Mouse (Mus musculus): ENCODE measurements around the gene Znrf1.

Znrf1 gene

GRCm38 (mm10) chr8:111570432-111570831 is 34.5 kb downstream of the Znrf1 start:
- peak; percentile 72 for DNase-seq

GRCm38 (mm10) chr8:111571661-111572060 is 35.8 kb downstream of the Znrf1 start:
- no peak for DNase-seq

- no peak for DNase-seq
Observed at GRCm38 (mm10) chr8:111572431-111572830, 36.5 kb downstream of the Znrf1 start.

- DNase-seq = peak; percentile 42
Observed at GRCm38 (mm10) chr8:111573583-111573982, 37.7 kb downstream of the Znrf1 start.

- peak; percentile 15 for DNase-seq
Observed at GRCm38 (mm10) chr8:111574016-111574415, 38.1 kb downstream of the Znrf1 start.

DNA sequence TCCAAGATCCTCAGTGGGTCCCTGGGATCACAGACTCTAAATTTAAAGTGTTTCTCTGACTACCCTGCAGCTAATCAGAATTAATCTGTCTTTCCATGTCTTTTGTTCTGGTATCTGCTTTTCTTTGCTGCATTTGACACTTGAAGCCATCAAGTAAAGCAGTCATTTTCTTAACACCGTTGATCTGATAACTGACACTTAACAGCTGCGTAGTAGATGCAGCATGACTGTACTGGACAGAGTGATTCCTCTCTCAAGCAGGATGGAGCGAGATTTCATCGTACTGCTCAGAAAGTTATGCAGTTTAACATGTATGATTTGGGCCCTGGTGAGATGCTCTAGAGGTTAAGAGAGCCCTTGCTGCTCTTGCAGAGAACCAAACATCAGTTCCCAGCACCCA is 39.6 kb downstream of the Znrf1 start:
- DNase-seq = no peak

DNA sequence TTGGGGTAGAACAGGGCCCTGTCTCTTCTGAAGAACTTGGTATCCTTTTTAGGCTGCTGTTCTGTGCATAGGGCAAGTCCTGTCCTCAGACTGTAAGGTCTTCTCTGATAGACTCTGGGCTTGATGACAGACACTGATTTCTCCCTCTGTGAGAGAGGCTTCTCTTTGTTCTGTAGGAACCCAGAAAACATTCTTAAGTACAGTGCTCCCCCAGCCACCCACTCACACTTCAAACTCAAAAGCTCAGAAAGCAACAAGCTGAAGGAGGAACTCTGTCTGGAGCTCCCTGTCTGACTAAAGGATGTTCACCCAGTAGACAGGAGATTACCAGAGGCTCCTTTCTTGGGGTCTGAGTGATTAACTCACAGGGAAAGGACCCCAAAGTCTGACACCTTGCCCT is 40.6 kb downstream of the Znrf1 start:
- DNase-seq = peak; percentile 54

DNA sequence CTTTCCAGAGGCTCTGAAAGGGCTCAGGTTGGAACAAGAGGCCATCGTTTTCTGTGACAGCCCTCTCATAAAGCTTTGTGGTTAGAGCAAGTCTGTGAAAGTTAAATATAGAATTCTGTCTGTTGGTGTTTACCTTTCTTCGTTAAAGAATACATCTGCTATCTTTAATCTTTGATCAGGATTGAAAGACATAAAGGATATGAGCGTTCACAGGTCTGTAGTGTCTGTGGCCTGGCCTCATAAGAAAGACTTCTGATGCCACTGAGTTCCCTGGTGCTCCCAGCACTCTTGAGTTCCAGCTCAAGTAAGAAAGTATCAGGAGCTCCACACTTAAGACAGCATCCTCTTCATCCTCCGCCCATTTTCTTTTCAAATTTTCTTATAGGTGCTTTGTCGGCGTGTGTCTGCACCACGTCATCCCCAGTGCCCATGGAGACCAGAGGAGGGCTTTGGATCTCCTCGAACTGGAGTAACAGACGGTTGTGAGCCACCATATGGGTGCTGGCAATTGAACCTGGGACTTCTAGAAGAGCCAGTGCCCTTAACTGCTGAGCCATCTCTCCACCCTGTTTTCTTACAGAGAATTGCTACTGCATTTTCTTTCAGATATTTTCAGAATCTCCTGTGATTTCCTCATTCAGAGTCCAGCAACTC is 42.1 kb downstream of the Znrf1 start:
- peak; percentile 29 for DNase-seq

DNA sequence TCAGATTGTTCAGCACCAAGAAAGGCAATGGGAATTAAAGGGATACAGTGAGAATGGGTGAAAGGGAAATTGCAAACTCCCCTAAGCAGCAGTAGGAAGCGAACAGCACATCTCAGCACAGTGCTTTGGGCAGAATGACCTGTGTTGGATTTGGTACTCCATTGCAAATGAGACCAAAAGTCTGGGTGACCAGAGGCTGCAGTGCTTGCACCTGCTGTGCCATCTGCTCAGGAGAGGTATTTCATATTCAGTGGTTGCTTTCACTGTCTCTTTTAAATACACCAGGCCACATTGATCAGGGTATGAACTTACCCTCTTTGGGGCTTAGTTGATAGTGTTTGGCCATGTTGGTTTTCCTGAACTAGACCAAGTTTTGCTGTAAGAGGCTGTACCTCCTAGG is 43.4 kb downstream of the Znrf1 start:
- DNase-seq = peak; percentile 16

DNA sequence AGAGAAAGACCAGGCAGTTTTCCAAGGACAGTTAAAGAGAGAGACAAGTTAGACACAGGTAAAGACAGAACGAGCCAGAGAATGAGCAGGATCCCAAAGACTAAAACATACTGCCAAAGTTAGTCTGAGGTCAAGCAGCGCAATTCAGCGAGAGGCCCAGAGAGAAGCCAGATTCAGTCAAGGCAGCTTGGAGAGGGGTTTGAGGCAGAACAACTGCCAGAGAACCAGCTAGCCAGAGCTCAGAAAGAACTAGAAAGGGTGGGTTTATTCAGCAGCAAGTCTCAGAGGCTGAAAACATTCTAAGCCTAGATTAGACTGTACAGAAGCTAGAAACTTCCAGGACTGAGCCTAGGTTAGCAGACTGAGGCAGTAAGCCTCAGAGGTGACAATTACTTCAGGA is 44.4 kb downstream of the Znrf1 start:
- DNase-seq = no peak

DNA sequence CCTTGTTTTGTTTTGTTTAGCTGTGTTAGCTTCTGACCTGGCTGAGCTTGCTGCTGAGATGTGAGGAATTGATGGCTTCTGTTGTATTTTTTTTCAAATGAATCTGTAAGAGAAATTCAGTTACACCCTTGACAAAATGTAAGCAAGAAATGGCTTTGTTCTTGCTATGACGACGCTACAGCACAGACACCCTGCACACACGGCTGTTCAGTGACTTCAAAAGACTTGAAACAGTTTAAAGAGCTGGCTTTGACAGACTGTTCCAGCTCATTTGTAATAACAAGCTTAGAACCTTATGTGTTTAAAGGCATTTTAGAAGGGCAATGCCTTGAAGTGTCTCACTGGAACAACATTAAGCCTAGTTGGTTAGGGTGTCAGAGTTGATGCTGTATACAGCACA is 46.5 kb downstream of the Znrf1 start:
- peak; percentile 57 for DNase-seq

DNA sequence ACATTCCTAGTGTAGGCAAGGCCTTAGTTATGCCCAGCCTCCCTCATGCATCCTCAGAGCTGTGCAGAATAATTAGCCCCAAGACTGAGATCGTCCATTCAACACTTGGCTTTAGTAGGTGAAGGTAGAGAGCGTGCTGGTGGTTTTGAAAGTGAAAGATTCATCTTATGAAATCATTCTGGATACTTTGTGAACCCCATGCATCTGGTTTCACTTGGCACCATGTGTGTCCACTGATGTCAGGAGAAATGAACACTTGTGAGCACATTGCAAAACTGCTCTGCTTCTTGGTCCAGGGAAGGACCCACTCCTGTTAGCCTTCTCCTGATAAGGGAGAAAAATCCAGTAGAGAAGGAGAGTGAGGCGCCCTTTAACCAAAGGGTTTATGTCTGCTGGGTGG is 49.0 kb downstream of the Znrf1 start:
- DNase-seq = no peak

- DNase-seq = no peak
Observed at GRCm38 (mm10) chr8:111587545-111588094, 51.7 kb downstream of the Znrf1 start.

DNA sequence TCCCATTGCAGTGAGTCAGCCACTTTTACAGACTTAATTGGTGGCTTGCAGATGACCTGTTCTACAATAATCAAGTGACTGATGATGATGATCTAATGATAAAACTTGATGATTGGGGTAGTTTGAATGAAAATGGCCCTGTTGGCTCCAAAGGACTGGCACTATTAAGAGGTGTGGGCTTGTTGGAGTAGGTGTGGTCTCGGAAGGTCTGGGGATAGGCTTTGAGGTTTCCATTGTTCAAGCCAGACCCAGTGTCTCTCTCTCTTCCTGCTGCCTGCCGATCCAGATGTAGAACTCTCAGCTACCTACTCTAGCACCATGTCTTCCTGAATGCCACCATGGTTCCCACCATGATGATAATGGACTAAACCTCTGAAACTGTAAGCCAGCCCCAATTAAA is 52.4 kb downstream of the Znrf1 start:
- no peak for DNase-seq

- DNase-seq = no peak
Observed at GRCm38 (mm10) chr8:111590214-111590613, 54.3 kb downstream of the Znrf1 start.

- DNase-seq = no peak
Observed at GRCm38 (mm10) chr8:111591176-111591575, 55.3 kb downstream of the Znrf1 start.

DNA sequence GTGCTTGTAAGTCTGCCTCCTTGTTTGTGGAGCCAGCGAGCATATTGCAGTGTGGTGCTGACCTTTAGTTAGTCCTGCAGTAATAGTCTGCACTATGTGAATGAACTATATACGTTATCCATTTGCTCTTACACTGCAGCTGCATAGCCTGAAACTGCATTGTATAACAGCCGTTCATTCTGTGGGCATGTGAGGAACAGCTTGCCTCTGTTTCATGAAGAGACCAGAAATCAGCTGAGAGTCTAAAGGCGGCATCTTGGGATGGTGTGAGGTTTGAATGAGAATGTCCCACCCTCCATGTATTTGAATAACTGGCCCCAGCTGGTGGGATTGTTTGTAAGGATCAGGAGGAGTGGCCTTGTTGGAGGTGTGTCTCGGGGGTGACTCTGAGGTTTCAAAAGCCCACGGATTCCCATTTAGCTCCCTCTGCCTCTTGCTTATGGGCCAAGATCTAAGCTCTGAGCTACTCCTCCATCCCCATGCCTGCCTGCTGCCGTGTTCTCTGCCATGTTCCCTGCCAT is 56.6 kb downstream of the Znrf1 start:
- DNase-seq = peak; percentile 39

GRCm38 (mm10) chr8:111594044-111594840 is 58.3 kb downstream of the Znrf1 start:
- DNase-seq = peak; percentile 57

GRCm38 (mm10) chr8:111594951-111595350 is 59.1 kb downstream of the Znrf1 start:
- DNase-seq = no peak

- peak; percentile 93 for DNase-seq
Observed at GRCm38 (mm10) chr8:111595712-111596484, 60.0 kb downstream of the Znrf1 start.

GRCm38 (mm10) chr8:111596485-111596821 is 60.6 kb downstream of the Znrf1 start:
- peak; percentile 52 for DNase-seq

GRCm38 (mm10) chr8:111597310-111597709 is 61.4 kb downstream of the Znrf1 start:
- DNase-seq = no peak

All from thymus, postnatal 14 days (tissue).